Mouse (Mus musculus) spleen, adult 2 months (tissue): Measurements from ENCODE around the gene Myocd.

Experiments
- CTCF ChIP-seq: fragments of 200-500 bp; IDR thresholded peaks from 2 replicates; pipeline ENCODE4 v1.5.1; 2011; ENCODE audit warnings: mild to moderate bottlenecking, inconsistent platforms; ENCODE audit not compliant: insufficient read depth, insufficient read length, insufficient replicate concordance; ENCODE audit errors: extremely low read depth
- POLR2A ChIP-seq: fragments of 200-500 bp; IDR thresholded peaks from 2 replicates; pipeline ENCODE4 v1.6.1; 2011; ENCODE audit warnings: low read depth, low read length, inconsistent platforms

GRCm38 (mm10) chr11:65161881-65162766 is 107.7 kb downstream of the Myocd start:
- no peak for TF ChIP-seq CTCF
- TF ChIP-seq POLR2A = no peak
